In genomic region chr14:30650969-30651368, GRCm38 (mm10) we compare ENCODE assay signal across 9 mouse cellular contexts. TPM values are rescaled to one million over a fixed set of nuclear protein-coding genes. Genes with fewer than 3 reads are reported as not detected.
DNase-seq lines count a peak whose midpoint lies in the region; TF ChIP-seq lines count a peak whose summit lies in the region.
"Had no signal": no experiment of that assay in that cellular context is flagged by ENCODE, and none has a peak within 500 bp of the region (broad histone marks: within the 10 kb centered on the region; RNA-seq: fewer than 3 reads in every experiment).

No protein-coding gene starts in this region.

- no peak for TF ChIP-seq POLR2A in embryonic fibroblast, embryonic 13.5 days (IDR thresholded peaks at IDR 0.05; ENCODE audit: low read depth, low read length)

- no peak overlapping the region for H3K4me3 ChIP-seq in embryonic fibroblast, embryonic 13.5 days (ENCODE audit: insufficient read depth, low read length)
- H3K4me3 ChIP-seq: liver, embryonic 15.5 days had no signal

- peaks cover 4% of the 10 kb centered on the region for H3K4me1 ChIP-seq in embryonic fibroblast, embryonic 13.5 days (ENCODE audit: control insufficient read depth, insufficient read depth, low read length)

- intact Hi-C loops in left cerebral cortex, postnatal 10 days (cut with DNase I) = loop anchor here (5.0 kb wide), 1 partner anchor 54 kb away; no protein-coding TSS in a partner anchor
- intact Hi-C loops in heart, postnatal 10 days (cut with DNase I) = loop anchor here (1.0 to 2.0 kb wide), 2 partner anchors 20 to 58 kb away; no protein-coding TSS in a partner anchor

- H3K27ac ChIP-seq in embryonic fibroblast, embryonic 13.5 days (ENCODE audit: insufficient read depth, low read length) = no peak overlapping the region
- H3K27ac ChIP-seq: liver, embryonic 15.5 days had no signal

- peak; percentile 69 to 75 for DNase-seq in left cerebral cortex, postnatal 10 days (ENCODE audit: extremely low spot score in 1 of 2, low spot score in 2 of 2)
- DNase-seq in left cerebral cortex, adult 11 months (ENCODE audit: low spot score) = no peak
- DNase-seq in adrenal gland, adult (ENCODE audit: inconsistent age in 2 of 2, low spot score in 1 of 2) = peak; percentile 90 to 95
- DNase-seq in heart, postnatal 10 days = peak; percentile 91
- DNase-seq in layer of hippocampus, adult 9-11 months = peak; percentile 36
- peak; percentile 62 for DNase-seq in ovary, postnatal 14 days (ENCODE audit: low spot score)
- DNase-seq in thymus, postnatal 4 days = no peak

- peak; percentile 69; the same call in 1 of the 2 replicates for TF ChIP-seq CTCF in embryonic fibroblast, embryonic 13.5 days (IDR thresholded peaks at IDR 0.05; ENCODE audit: borderline replicate concordance, insufficient read depth, low read length)

RNA-seq across cellular contexts. Expression of gene Rft1, which starts 3.2 kb away (rescaled TPM):
- total RNA-seq in left cerebral cortex, postnatal 10 days (2021) = 10 to 100 TPM; 11.0 to 12.0 TPM
- 18.2 and 20.4 TPM in 2 replicates for polyA plus RNA-seq in embryonic fibroblast, embryonic 13.5 days (2011; ENCODE audit: insufficient read length, low read depth, missing spikeins)
- total RNA-seq in heart, postnatal 10 days (2021) = 10 to 100 TPM; 10.1 to 10.2 TPM

RNA-seq across cellular contexts. Expression of gene Prkcd, which starts 25.0 kb away (rescaled TPM):
- total RNA-seq in left cerebral cortex, postnatal 10 days (2021) = 10 to 100 TPM; 17.1 to 19.4 TPM
- polyA plus RNA-seq in embryonic fibroblast, embryonic 13.5 days (2011; ENCODE audit: insufficient read length, low read depth, missing spikeins) = 56.9 and 60.5 TPM in 2 replicates
- 10 to 100 TPM; 18.7 to 20.0 TPM for total RNA-seq in heart, postnatal 10 days (2021)

Comparison
In these comparisons a context has a peak if more than half of its experiments do, and no peak if none do; other contexts are left out.
1. DNase-seq: peak in left cerebral cortex, postnatal 10 days (2 of 2), adrenal gland, adult (2 of 2), heart, postnatal 10 days (2 of 2), layer of hippocampus, adult 9-11 months (single experiment) and ovary, postnatal 14 days (single experiment); none in left cerebral cortex, adult 11 months (single experiment) and thymus, postnatal 4 days (single experiment).